Mouse (Mus musculus) brain, adult 2 months (tissue): ENCODE results near the gene Pawr.

Experiments
- DNase-seq: peaks from one replicate; pipeline ENCODE4 v3.0.0; 2011; ENCODE audit warnings: low read depth, low spot score

The Pawr gene

GRCm38 (mm10) chr10:108389178-108389926, 57.4 kb downstream of the Pawr start:
- DNase-seq = no peak

- no peak for DNase-seq
Observed at GRCm38 (mm10) chr10:108389927-108390287, 58.0 kb downstream of the Pawr start.

GRCm38 (mm10) chr10:108391370-108391902, 59.5 kb downstream of the Pawr start:
- no peak for DNase-seq

GRCm38 (mm10) chr10:108392151-108392550, 60.2 kb downstream of the Pawr start:
- DNase-seq = no peak

GRCm38 (mm10) chr10:108394306-108394705, 62.4 kb downstream of the Pawr start:
- DNase-seq = no peak

- no peak for DNase-seq
Observed at GRCm38 (mm10) chr10:108395229-108395628, 63.3 kb downstream of the Pawr start.

GRCm38 (mm10) chr10:108395647-108396046, 63.7 kb downstream of the Pawr start:
- DNase-seq = peak; percentile 60

- no peak for DNase-seq
Observed at GRCm38 (mm10) chr10:108402751-108403150, 70.8 kb downstream of the Pawr start.

GRCm38 (mm10) chr10:108403366-108403865, 71.5 kb downstream of the Pawr start:
- no peak for DNase-seq

GRCm38 (mm10) chr10:108404087-108404486, 72.2 kb downstream of the Pawr start:
- DNase-seq = no peak

- DNase-seq = no peak
Observed at GRCm38 (mm10) chr10:108405076-108405475, 73.2 kb downstream of the Pawr start.

- DNase-seq = no peak
Observed at GRCm38 (mm10) chr10:108405931-108406330, 74.0 kb downstream of the Pawr start.

- DNase-seq = no peak
Observed at GRCm38 (mm10) chr10:108406798-108407754, 75.2 kb downstream of the Pawr start.

- DNase-seq = no peak
Observed at GRCm38 (mm10) chr10:108408025-108408424, 76.1 kb downstream of the Pawr start.

- no peak for DNase-seq
Observed at GRCm38 (mm10) chr10:108408437-108408836, 76.5 kb downstream of the Pawr start.

GRCm38 (mm10) chr10:108408986-108409385, 77.1 kb downstream of the Pawr start:
- DNase-seq = no peak

GRCm38 (mm10) chr10:108409529-108409928, 77.6 kb downstream of the Pawr start:
- no peak for DNase-seq

- no peak for DNase-seq
Observed at GRCm38 (mm10) chr10:108414936-108415635, 83.2 kb downstream of the Pawr start.

- no peak for DNase-seq
Observed at GRCm38 (mm10) chr10:108417448-108417847, 85.5 kb downstream of the Pawr start.

GRCm38 (mm10) chr10:108430553-108430952, 98.6 kb downstream of the Pawr start:
- DNase-seq = no peak

GRCm38 (mm10) chr10:108432194-108432593, 100.3 kb downstream of the Pawr start:
- no peak for DNase-seq

GRCm38 (mm10) chr10:108433976-108434375, 102.1 kb downstream of the Pawr start:
- DNase-seq = no peak
